Mouse (Mus musculus) ES-Bruce4 (cell line): ENCODE measurements around the gene Pyroxd2.

ENCODE experiments used
- CTCF ChIP-seq: IDR thresholded peaks from one replicate; pipeline ENCODE4 v1.8.1; 2011; ENCODE audit warnings: low read depth, low read length
- POLR2A ChIP-seq: IDR thresholded peaks from one replicate; pipeline ENCODE4 v1.8.1; 2011; ENCODE audit warnings: low read length; ENCODE audit not compliant: insufficient read depth

- TF ChIP-seq CTCF (no peak), POLR2A (no peak)
These were observed 14.8 kb downstream of the Pyroxd2 start for GRCm38 (mm10) chr19:42737753-42738152.
